Mouse (Mus musculus) gastrocnemius, adult 2 months (tissue): ENCODE measurements around the gene Kansl3. TPM values are rescaled to one million over a fixed set of nuclear protein-coding genes. Genes with fewer than 3 reads are reported as not detected.

Experiments
- DNase-seq: peaks from one replicate; pipeline ENCODE4 v3.0.0; 2022
- H3K27ac ChIP-seq: fragments of 200-600 bp; 2 replicates; pipeline ENCODE4 v1.8.1; 2022; ENCODE audit warnings: mild to moderate bottlenecking
- H3K4me3 ChIP-seq: fragments of 200-600 bp; 2 replicates; pipeline ENCODE4 v1.8.1; 2022; ENCODE audit warnings: mild to moderate bottlenecking, moderate library complexity
- CTCF ChIP-seq: fragments of 200-600 bp; IDR thresholded peaks from 2 replicates; pipeline ENCODE4 v1.8.1; 2022; ENCODE audit warnings: antibody characterized with exemption, mild to moderate bottlenecking, moderate library complexity
- intact Hi-C: fragments of 180-260 bp; cut with DNase I; formaldehyde crosslinking; loops from one replicate; pipeline ENCODE4 v1.15.1; 2025
- total RNA-seq, 2 experiments: library from RNA; stranded (reverse); gene quantifications; 2 replicates each; pipeline ENCODE4 v1.2.3; 2021

Gene Kansl3
- total RNA-seq, 2 experiments from 2014 or later, result 37.7 to 39.6 TPM

GRCm38 (mm10) chr1:36352351-36352750, 16.6 kb downstream of the Kansl3 start:
- intact Hi-C loops, result no loop called here
- no peak for DNase-seq
- H3K27ac ChIP-seq, result no peak overlapping the region
- no peak overlapping the region for H3K4me3 ChIP-seq
- TF ChIP-seq CTCF, result no peak

- H3K4me3 ChIP-seq, result no peak overlapping the region
- intact Hi-C loops, result no loop called here
- DNase-seq, result no peak
- no peak for TF ChIP-seq CTCF
- no peak overlapping the region for H3K27ac ChIP-seq
Measured at GRCm38 (mm10) chr1:36342547-36342946, 26.4 kb downstream of the Kansl3 start.

GRCm38 (mm10) chr1:36332955-36333887, 35.8 kb downstream of the Kansl3 start:
- intact Hi-C loops, result no loop called here
- H3K27ac ChIP-seq, result peak overlapping the region; percentile 70
- no peak overlapping the region for H3K4me3 ChIP-seq
- TF ChIP-seq CTCF, result no peak
- DNase-seq, result no peak

- intact Hi-C loops, result no loop called here
- no peak for DNase-seq
- Histone ChIP-seq H3K27ac (no peak overlapping the region), H3K4me3 (no peak overlapping the region)
- TF ChIP-seq CTCF, result no peak
Measured at GRCm38 (mm10) chr1:36331743-36332142, 37.2 kb downstream of the Kansl3 start.

- Histone ChIP-seq H3K4me3 (no peak overlapping the region), H3K27ac (no peak overlapping the region)
- no peak for DNase-seq
- TF ChIP-seq CTCF, result no peak
- intact Hi-C loops, result no loop called here
Measured at GRCm38 (mm10) chr1:36326815-36327214, 42.2 kb downstream of the Kansl3 start.

GRCm38 (mm10) chr1:36325900-36326321, 43.1 kb downstream of the Kansl3 start:
- intact Hi-C loops, result no loop called here
- no peak for DNase-seq
- Histone ChIP-seq H3K4me3 (no peak overlapping the region), H3K27ac (no peak overlapping the region)
- TF ChIP-seq CTCF, result no peak

GRCm38 (mm10) chr1:36323746-36324448, 45.1 kb downstream of the Kansl3 start:
- TF ChIP-seq CTCF, result peak; percentile 75
- intact Hi-C loops, result loop anchor here (2.0 kb wide), 1 partner anchor 177 kb away; no protein-coding TSS in a partner anchor

GRCm38 (mm10) chr1:36323076-36323475, 45.9 kb downstream of the Kansl3 start:
- Histone ChIP-seq H3K27ac (peak overlapping the region; percentile 79), H3K4me3 (peak overlapping the region; percentile 26; the same call in 1 of the 2 replicates)
- intact Hi-C loops, result loop anchor here (2.0 kb wide), 1 partner anchor 178 kb away; no protein-coding TSS in a partner anchor
- DNase-seq, result peak; percentile 74
- no peak for TF ChIP-seq CTCF

More at GRCm38 (mm10) chr1:36323746-36324448, 45.1 kb downstream of the Kansl3 start:
- peak overlapping the region; percentile 26; the same call in 1 of the 2 replicates for H3K4me3 ChIP-seq
- peak; percentile 65 for DNase-seq
- peak overlapping the region; percentile 79 for H3K27ac ChIP-seq

GRCm38 (mm10) chr1:36321829-36322573, 47.0 kb downstream of the Kansl3 start:
- H3K27ac ChIP-seq, result no peak overlapping the region
- no peak for DNase-seq
- H3K4me3 ChIP-seq, result no peak overlapping the region
- intact Hi-C loops, result loop anchor here (2.0 kb wide), 1 partner anchor 179 kb away; no protein-coding TSS in a partner anchor
- TF ChIP-seq CTCF, result peak; percentile 61

GRCm38 (mm10) chr1:36321164-36321563, 47.8 kb downstream of the Kansl3 start:
- H3K27ac ChIP-seq, result 0 out of 2 replicates have a peak overlapping the region, but pooled peaks have one; percentile 12
- H3K4me3 ChIP-seq, result no peak overlapping the region
- no peak for TF ChIP-seq CTCF
- intact Hi-C loops, result no loop called here
- DNase-seq, result peak; percentile 59

GRCm38 (mm10) chr1:36315776-36316100, 53.2 kb downstream of the Kansl3 start:
- no peak for DNase-seq

GRCm38 (mm10) chr1:36314959-36315775, 53.8 kb downstream of the Kansl3 start:
- no peak for DNase-seq
- intact Hi-C loops, result no loop called here
- Histone ChIP-seq H3K4me3 (no peak overlapping the region), H3K27ac (no peak overlapping the region)
- no peak for TF ChIP-seq CTCF

More at GRCm38 (mm10) chr1:36315776-36316100, 53.2 kb downstream of the Kansl3 start:
- H3K4me3 ChIP-seq, result no peak overlapping the region
- TF ChIP-seq CTCF, result no peak
- H3K27ac ChIP-seq, result no peak overlapping the region
- intact Hi-C loops, result no loop called here
